Mouse (Mus musculus): Measurements from ENCODE around the gene Olfr691.
"Not testable (repeated sequence)": the region's sequence is repeated elsewhere in the genome, so short reads cannot be mapped to it uniquely, and the experiment has no call there.

Olfr691 gene

DNA sequence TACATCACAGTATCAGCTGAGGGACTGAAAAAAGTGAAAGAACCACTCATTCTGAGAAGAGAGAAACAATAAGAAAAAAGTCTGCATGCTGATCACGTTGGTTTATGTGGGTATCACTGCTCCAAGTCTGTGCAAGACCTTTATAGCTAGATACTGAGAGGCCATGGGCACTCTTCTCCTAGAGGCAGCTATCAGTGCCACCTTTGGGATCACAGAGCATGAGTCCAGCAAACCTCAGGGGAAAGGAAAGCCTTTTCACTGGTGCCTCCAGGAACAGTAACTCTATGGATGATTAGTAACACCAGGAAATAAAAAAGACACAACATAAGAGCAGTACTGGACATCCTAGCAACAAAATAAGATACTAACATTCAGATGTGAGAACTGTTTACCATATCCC lies at the start of gene Olfr691:
Gene Olfr691 (minus strand): TSS at position 101 of the 400 bp plus-strand sequence.
- no peak for DNase-seq

DNA sequence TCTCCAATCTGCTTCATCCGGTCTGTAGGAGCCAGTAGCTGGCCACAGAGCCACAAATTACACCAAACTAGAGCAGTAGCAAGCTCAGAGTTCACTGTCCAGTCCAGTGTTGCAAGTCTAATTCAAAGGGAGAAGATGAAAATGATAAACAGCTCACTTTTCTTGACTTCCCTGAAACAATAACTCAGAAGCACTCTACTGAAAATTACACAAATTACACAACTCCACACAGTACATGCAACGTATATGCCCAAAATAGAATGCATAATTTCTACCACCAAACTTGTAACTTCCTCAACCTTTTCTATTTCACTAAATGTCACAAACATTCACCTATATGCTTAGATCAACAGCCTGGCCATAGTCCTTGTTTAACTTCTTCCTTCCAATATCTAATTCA lies 48.2 kb upstream of the Olfr691 start:
- no peak for DNase-seq

DNA sequence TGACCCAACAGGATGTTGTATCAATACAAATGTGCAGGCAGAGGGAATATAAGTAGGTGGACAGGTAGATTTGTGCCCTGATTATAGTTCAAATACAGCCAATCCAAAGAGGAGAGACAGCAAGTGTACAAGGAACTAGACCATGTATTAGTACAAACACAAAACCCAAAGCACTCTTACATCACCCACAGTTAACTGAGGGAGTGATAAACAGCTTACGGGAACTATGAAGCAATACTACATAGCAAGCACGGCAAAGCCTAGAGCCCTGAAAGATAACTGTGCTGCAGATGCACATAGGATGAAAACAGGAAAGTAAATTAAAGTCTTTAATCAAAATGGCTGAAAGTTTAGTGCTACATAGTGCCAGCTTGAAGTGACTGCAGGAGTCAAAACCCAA lies 45.6 kb upstream of the Olfr691 start:
- no peak for DNase-seq

DNA sequence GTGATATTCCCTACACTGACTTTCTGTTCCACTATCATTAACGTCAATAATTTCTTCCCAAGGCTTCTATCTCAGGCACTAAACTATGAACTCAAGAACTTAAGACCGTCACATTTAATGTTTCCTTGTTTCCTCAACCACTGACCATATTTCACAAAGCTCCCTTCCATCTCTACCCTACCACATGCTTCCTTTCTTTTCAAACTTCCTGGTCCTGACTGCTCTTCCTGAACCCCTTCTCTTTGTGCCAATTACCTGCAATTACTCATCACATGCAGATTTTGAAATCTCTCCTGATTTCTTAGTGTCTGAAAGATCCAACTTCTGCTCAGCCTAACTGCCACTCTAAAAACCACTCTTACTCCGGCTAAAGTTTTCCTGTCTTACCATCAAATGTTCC lies 38.3 kb upstream of the Olfr691 start:
- DNase-seq = no peak

DNA sequence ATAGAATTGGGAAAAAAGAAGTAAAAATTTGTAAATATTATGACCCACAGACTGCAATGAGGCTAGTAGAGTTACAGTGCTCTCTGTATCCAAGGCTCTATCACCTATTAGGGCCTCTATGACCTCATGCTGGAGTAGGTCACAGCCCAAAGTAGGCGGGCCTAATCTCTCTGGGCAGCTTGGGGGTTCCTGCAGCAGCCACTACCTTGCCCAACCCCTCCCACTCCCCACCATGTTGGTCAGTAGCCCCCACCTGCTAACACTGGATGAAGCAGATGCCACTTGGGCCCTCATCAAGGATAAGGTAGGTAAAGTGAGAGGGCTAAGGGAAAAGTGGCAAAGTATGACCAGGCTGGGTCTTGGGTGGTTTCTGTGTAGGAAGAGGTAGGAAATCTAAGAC lies 32.8 kb upstream of the Olfr691 start, which contains the start of gene Gm5901:
Gene Gm5901 (plus strand): TSS at position 173 of the 400 bp plus-strand sequence.
- DNase-seq = no peak

DNA sequence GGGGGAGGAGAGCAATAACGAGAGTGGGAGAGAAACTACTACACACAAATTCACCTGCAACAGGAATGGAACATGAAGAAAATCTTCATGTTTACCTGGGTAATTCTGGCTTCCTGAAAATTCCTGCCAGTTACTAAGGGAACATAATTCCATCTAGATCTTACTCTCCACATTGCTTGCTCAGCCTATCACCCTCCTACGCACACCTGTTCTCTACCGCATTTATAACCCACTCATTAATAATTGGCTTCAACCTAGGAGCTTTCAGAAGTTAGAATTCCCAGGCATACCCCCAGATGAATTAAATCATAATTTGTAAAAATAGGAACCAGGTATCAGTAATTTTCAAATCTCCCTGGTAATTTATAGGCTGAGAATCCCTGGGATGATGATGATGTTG lies 31.9 kb upstream of the Olfr691 start:
- DNase-seq = no peak

DNA sequence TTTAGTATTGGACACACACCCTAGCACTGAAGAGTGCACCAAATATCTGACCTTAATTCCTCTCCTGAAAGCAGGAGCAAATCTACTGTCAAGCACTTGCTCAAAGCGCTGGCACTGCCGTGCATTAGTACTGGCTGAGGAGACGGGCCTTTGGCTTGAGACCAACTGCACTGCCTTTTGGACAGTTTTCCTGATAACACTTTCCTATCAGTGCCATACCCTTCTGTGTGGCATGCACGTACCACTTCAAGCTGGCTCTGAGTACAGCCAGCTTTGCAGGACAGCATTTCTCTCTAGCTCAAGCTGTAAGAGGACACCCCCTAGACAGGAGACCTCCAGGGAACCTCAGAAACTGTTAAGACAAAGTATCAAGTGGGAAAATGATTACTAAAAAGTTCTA lies 31.4 kb upstream of the Olfr691 start:
- peak; percentile 58 to 59 for DNase-seq

DNA sequence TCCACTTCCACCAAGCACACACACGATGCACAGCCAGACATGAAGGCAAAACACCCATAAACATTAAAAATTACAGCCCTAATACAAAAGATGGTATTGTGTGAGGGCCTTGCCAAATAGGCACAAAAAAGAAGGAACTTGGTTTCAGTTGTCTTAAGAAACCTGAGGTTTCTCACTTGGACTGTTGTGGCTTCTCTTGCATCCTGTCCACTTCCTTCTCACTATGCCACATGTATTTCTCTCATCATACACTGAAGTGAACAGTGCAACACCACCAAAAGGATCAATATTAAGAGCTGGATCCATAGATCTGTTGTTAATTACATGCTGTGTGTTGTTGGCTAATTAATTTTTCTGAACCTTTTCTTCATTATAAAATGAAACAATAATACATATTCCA lies 30.8 kb upstream of the Olfr691 start:
- no peak for DNase-seq

DNA sequence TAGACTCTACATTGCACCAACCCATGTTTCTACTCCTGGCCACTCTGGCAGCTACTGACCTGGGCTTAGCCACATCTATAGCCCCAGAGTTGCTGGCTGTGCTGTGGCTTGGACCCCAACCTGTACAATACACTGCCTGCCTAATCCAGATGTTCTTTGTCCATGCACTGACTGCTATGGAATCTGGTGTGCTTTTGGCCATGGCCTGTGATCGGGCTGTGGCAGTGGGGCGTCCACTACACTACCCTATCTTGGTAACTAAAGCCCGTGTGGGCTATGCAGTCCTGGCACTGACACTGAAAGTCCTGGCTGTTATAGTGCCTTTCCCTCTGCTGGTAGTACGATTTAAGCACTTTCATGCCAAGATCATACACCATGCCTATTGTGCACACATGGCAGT lies 26.5 kb upstream of the Olfr691 start:
- no peak for DNase-seq

DNA sequence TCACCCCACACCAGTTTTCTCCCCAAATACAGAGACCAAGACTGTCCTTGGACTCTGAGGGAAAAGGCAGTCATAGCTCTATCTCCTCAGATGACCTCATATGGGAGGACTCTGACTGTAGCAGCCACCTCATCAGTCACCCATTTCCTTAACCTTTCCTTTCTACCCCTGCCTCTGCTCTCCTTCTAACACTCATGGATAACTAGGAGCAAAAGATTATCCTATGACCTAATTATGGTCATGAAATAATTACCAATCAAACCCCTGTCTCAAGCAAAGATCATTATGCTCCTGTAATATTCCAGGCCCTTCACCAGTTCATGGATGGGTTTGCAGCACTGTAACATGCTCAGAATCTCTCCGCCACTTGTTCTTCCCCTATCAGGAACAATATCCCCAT lies 25.9 kb upstream of the Olfr691 start, which contains the start of gene Olfr692:
Gene Olfr692 (plus strand): TSS at position 301 of the 400 bp plus-strand sequence.
- DNase-seq = no peak

DNA sequence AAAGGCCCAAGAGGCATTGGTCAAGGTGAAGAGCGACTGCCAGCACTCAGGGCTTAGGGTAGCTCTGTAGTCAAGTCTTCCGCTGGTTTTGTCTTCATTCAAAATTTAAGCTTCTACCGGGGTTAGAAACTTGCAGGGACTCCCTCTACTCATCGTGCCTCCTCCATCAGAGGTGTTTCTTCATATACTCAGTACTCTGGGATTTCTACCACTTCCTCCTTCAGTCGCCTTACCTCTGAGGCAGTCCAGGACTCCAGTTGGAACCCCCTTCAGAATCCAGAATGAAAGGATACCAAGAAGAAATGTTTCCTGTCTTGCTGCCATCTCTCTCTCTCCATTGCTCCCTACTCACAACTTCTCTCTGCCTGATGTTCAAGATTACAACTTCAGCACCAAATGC lies 25.2 kb upstream of the Olfr691 start:
- DNase-seq = no peak

DNA sequence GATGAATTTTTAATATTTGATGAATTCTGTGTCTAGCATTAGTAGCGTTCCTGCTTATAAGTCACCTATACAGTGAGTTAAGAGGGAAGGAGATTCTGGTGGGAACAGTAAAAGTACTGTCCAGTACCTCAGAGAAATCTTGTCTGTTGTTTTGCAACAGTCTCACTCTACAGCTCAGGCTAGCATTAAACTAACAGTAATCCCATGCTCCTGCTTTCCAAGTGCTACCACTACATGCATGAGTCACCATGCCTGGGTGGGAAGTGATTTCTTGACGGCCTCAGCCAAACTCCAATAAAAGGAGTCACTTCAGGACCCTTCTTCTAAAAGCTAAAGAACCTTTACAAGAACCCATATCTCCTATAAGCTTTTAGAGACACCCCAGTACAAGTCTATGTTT lies 19.6 kb upstream of the Olfr691 start:
- DNase-seq = no peak

DNA sequence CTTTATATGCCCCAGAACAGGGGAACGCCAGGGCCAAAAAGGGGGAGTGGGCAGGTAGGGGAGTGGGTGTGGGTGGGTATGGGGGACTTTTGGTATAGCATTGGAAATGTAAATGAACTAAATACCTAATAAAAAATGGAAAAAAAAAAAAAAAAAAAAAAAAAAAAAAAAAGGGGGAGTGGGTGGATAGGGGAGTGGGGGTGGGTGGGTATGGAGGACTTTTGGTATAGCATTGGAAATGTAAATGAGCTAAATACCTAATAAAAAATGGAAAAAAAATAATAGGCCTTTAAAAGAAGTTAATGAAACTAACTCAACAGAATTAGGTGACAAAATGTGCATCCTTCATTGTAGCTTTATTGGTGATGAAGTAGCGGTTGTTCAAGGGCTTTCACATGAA lies 14.4 kb upstream of the Olfr691 start:
- DNase-seq = not testable (repeated sequence)

DNA sequence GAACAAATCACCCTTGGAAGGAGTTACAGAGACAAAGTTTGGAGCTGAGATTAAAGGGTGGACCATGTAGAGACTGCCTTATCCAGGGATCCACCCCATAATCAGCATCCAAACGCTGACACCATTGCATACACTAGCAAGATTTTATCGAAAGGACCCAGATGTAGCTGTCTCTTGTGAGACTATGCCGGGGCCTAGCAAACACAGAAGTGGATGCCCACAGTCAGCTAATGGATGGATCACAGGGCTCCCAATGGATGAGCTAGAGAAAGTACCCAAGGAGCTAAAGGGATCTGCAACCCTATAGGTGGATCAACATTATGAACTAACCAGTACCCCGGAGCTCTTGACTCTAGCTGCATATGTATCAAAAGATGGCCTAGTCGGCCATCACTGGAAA lies 14.0 kb upstream of the Olfr691 start:
- not testable (repeated sequence) for DNase-seq

DNA sequence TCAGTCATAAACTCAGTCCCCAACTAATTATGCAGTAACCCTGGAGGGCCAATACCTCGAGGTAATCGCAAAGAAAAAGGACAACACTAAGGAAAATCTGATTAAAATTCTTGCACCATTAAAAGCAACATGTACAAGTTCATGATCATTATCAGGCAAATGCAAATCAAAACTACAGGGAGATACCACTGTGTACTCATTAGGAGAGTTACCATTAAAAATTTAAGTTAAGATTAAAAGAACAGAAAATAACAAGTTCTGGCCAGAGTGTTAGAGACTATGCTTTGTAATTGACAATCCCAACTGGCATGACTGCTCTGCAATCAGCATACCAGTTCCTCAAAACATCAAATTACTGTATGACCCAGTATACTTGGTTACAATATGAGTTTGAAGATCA lies 682 bp upstream of the Olfr691 start:
- DNase-seq = no peak

DNA sequence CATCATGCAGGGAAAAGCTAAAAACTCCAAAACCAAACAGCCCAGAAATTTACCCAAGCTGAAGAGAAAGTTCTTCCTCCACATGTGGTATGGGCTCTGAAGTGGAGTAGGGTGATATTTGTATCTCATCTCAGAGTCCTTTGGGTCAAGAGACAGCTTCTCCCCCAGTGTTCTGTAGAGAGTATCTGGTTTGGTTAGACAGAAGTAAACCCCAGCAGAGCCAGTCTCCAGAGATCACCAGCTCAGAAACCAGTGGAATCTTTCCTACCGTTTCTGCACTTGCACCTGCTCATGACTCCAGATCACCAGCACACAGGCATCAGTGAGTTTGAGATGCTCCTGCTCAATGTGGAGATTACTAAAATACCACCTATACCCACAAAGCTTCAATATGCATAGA lies 8.1 kb downstream of the Olfr691 start, which contains the start of gene Olfr690:
Gene Olfr690 (minus strand): TSS at position 101 of the 400 bp plus-strand sequence.
- no peak for DNase-seq

DNA sequence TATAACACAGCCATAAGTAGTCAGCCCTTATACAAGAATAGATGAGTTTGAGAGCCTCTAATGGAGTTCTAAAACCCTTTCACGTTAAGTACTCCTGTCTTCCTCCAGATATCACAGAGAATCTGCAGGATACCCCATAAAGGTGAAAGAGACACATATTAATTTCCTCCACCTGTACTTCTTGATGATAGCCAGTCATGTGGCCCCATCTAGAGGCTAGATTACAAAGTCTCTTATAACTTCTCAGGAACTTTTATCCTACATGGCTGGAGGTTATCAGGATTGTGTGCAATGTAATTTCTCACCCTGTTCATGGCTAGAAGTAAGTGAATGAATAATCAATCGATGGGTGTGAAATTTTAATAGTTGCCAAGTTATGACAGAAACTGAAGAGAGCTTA lies 16.8 kb downstream of the Olfr691 start:
- no peak for DNase-seq

DNA sequence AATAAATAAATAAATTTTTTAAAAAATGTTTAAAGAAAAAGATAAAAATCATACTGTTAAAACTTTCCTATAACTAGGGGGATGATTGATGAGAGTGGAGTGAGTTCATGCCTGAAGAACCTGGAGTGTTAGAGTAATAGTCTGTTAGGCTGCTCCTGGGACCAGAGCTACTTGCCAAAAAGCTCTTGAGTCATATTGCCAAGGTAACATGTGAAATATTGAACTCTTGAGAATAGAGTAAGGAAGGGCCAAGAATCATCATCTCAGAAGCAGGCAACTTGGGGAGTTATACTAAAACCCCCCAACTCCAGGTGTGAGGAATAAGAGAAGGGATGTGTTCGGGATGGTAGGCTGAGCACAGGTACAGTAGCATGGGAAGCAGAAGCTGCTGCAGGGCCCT lies 31.2 kb downstream of the Olfr691 start, which contains the start of gene Olfr689:
Gene Olfr689 (plus strand): TSS at position 301 of the 400 bp plus-strand sequence.
- DNase-seq = no peak

DNA sequence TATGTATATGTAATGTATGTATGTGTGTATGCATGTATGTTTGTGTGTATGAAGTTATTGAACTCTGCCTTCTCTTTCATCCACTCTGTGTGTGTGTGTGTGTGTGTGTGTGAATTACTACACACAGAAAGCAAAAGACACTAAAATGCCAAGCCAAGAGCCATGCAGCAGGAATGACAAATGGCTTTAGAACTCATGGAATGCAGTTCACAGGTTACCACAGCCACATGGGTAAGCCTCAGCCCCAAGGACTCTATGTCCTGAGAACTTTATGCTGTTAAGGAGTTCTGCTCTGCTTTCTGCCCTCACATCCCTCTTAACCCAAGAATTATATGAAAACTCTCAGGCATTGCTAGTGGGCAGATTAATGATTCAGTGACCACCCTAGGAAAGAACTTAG lies 52.0 kb downstream of the Olfr691 start:
- DNase-seq = no peak

DNA sequence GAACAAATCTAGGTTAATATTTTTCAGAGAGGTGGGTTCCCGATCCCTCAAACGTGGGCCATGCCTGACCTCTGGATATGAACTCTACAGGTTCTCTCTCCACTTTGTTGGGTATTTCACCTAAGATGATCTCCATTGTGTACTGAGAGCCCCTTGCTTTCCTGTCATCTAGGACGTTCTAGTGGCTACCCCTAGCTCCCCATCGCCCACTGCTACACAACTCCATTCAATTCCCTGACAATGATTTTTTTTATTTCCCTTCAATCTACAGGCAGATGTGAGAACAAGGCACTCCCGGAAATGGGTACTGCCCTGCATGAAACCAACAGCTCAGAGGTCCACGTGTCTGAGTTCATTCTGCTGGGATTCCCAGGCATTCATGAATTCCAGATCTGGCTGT lies 54.3 kb downstream of the Olfr691 start, which contains the start of gene Olfr688:
Gene Olfr688 (plus strand): TSS at position 301 of the 400 bp plus-strand sequence.
- DNase-seq = no peak

All from cerebellum, postnatal 14 days (tissue).